Mouse (Mus musculus): Measurements from ENCODE around the gene Supv3l1. TPM values are rescaled to one million over a fixed set of nuclear protein-coding genes. Genes with fewer than 3 reads are reported as not detected.

Supv3l1 gene
- polyA plus RNA-seq, 1 experiment from 2014 or later: 28.5 TPM

DNA sequence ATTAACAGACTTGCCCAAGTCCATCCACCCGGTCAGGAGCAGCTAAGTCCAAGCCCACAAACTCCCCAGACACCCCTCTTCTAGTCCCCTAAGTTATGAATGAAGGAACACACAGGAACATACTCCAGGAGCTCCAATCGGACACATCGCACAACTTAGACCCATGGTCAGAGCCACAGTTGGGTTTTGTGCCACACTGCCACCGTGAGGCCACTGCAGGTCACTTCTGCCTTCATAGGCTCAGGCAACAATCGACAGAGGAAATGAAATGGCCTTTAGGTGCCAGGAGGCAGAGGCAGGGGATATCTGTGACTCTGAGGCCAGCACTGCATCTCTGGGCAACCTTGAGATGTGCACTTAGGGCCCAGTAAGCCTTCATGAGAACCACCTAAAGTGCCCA, 38.6 kb downstream of the Supv3l1 start:
- H3K4me3 ChIP-seq: no peak overlapping the region
- 17% methylated on average over 5 of the region's 5 CpGs for WGBS
- H3K27me3 ChIP-seq (replicated peaks; ENCODE audit: low read depth, poor library complexity, severe bottlenecking): peaks cover 15% of the 10 kb centered on the region
- peaks cover 22% of the 10 kb centered on the region for H3K4me1 ChIP-seq
- no peaks in the 10 kb centered on the region for H3K36me3 ChIP-seq (replicated peaks)
- no peaks in the 10 kb centered on the region for H3K9me3 ChIP-seq
- peak; percentile 73 for DNase-seq (ENCODE audit: low spot score)
- no peak overlapping the region for H3K27ac ChIP-seq (replicated peaks)

DNA sequence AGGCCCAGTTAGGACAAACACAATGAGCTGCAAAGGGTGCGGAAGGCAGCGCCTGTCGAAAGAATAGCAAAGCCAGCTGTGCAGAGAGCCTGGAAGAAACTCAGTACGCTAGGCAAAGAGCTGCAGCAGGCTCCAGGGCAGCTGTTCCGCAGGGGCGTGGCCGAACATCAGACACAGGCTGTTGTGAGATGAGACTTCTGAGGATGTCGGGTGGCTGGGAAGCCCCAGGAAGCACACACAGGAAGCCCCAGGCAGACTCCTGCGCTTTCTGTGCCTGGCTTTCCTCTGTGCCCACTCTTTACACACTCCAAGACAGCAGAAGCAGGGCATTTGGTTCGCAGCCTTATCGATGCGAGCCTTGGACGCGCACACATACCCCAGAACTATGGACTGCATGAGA, 44.6 kb downstream of the Supv3l1 start:
- peak; percentile 62 for DNase-seq (ENCODE audit: low spot score)
- H3K9me3 ChIP-seq: no peaks in the 10 kb centered on the region
- H3K27ac ChIP-seq (replicated peaks): no peak overlapping the region; the same call in 1 of the 2 replicates
- WGBS: 43% methylated on average over 14 of the region's 14 CpGs
- H3K36me3 ChIP-seq (replicated peaks): no peaks in the 10 kb centered on the region
- peaks cover 7% of the 10 kb centered on the region for H3K4me1 ChIP-seq
- peaks cover 25% of the 10 kb centered on the region for H3K27me3 ChIP-seq (replicated peaks; ENCODE audit: low read depth, poor library complexity, severe bottlenecking)
- H3K4me3 ChIP-seq: peak overlapping the region; percentile 37; the same call in 1 of the 2 replicates

DNA sequence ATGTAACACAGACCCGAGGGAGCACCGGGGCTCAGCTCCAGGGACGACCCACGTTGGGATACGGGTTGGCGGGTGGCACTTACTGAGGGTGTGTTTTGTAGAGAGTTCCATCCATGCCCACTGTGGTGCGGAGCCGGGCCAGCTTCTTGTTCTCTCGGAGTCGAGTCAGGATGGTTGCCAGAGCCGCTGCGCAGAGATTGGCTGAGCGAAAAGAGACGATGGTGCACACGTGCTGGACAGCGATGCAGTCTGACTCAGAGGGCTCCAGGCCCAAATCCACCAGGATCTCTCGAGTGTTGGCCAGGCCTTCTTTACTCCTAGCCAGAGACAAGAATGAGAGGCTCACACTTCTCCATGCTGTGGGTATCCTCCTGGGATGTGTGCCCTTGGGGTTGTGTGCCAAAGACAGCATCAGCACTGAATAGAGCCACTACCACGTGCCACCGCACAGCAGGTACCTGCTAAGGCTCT, 47.9 kb downstream of the Supv3l1 start:
- H3K27ac ChIP-seq (replicated peaks): no peak overlapping the region
- H3K4me1 ChIP-seq: peaks cover 12% of the 10 kb centered on the region
- no peak overlapping the region for H3K4me3 ChIP-seq
- no peaks in the 10 kb centered on the region for H3K9me3 ChIP-seq
- H3K36me3 ChIP-seq (replicated peaks): no peaks in the 10 kb centered on the region
- WGBS: 83% methylated on average over 19 of the region's 19 CpGs
- peaks cover 15% of the 10 kb centered on the region for H3K27me3 ChIP-seq (replicated peaks; ENCODE audit: low read depth, poor library complexity, severe bottlenecking)
- DNase-seq (ENCODE audit: low spot score): no peak

DNA sequence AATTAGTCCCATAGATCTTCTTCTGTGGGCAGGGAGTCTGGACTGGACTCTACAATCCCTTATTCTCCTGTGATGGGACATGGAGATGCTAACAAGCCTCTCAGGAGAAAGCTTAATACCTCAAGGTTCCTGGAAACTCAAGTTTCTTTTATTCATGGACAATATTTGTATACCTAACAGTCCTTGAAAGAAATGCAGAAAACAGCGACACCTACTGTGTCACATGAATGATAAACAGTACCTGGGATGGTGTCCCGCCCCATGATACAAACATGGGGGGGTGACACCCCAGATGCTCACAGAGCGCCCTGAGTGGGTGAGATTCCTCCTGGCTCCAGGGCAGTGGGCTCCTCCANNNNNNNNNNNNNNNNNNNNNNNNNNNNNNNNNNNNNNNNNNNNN, 66.5 kb downstream of the Supv3l1 start:
- no peaks in the 10 kb centered on the region for H3K36me3 ChIP-seq (replicated peaks)
- H3K4me1 ChIP-seq: no peaks in the 10 kb centered on the region
- no peak for DNase-seq (ENCODE audit: low spot score)
- no peaks in the 10 kb centered on the region for H3K9me3 ChIP-seq
- H3K27ac ChIP-seq (replicated peaks): no peak overlapping the region
- H3K27me3 ChIP-seq (replicated peaks; ENCODE audit: low read depth, poor library complexity, severe bottlenecking): no peaks in the 10 kb centered on the region
- 78% methylated on average over 3 of the region's 3 CpGs for WGBS
- no peak overlapping the region for H3K4me3 ChIP-seq

DNA sequence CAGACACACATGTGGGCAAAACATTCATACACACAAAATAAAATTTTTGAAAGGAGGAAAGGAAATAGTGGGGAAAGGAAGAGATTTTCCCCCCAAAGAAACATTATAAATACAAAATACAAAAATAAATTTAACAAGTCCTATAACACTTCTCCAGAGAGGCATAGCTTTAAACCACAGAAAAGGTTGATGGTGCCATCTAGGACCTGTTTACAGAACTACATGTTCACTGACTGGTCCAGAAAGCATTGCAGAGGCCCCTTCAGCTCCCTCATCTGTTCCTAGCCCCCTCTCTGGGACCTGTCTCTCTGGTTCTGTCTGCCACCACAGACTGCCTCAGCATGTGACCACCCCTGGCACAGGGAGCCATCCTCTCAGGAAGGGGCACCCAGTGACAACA, 68.6 kb downstream of the Supv3l1 start:
- Histone ChIP-seq H3K27me3 (replicated peaks; ENCODE audit: low read depth, poor library complexity, severe bottlenecking) (no peaks in the 10 kb centered on the region), H3K4me1 (no peaks in the 10 kb centered on the region), H3K4me3 (no peak overlapping the region), H3K36me3 (replicated peaks) (no peaks in the 10 kb centered on the region), H3K27ac (replicated peaks) (no peak overlapping the region), H3K9me3 (no peaks in the 10 kb centered on the region)
- DNase-seq (ENCODE audit: low spot score): no peak

DNA sequence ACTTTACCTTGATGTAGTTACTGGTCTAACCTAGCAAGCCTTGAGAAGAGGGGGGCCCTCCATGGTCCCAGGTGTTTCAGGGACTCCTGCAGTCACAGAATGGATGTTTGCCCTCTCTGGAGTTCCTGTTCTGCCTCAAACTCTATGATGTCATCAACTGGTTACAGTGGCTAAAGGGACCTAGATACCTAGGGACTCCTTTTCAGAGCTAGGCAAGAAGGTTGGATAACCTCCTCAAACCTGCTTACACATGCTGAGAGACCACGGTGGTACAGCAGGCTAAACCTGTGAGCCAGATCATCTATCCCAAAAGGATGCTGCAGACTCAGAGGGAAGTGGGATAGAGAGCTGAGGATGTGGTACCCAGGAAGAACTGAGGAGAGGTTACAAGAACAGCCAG, 69.7 kb downstream of the Supv3l1 start, which contains the start of gene Hk1:
Gene Hk1 (minus strand): TSS at position 101 of the 400 bp plus-strand sequence.
- H3K9me3 ChIP-seq: no peaks in the 10 kb centered on the region
- H3K36me3 ChIP-seq (replicated peaks): no peaks in the 10 kb centered on the region
- 88% methylated on average over 1 of the region's 1 CpGs for WGBS
- DNase-seq (ENCODE audit: low spot score): no peak
- H3K27ac ChIP-seq (replicated peaks): no peak within 1 kb of the TSS
- no peaks in the 10 kb centered on the region for H3K4me1 ChIP-seq
- H3K4me3 ChIP-seq: no peak within 1 kb of the TSS
- H3K27me3 ChIP-seq (replicated peaks; ENCODE audit: low read depth, poor library complexity, severe bottlenecking): no peaks in the 10 kb centered on the region

Other genes starting within 250 kb of the Supv3l1 start
- 21.8 and 22.3 TPM in 2 replicates for gene Tspan15, start 218.5 kb downstream of the Supv3l1 start, polyA plus RNA-seq (2016; fragmentation: Nextera tagmentation; extraction: Ambion mirVana)
- gene Tacr2, start 197.3 kb downstream of the Supv3l1 start, polyA plus RNA-seq (2016; fragmentation: Nextera tagmentation; extraction: Ambion mirVana): not detected in 2 replicates
- 29.1 and 31.7 TPM in 2 replicates for gene Hk1, start 69.8 kb downstream of the Supv3l1 start, polyA plus RNA-seq (2016; fragmentation: Nextera tagmentation; extraction: Ambion mirVana)
- gene Hkdc1, start 27.2 kb downstream of the Supv3l1 start, polyA plus RNA-seq (2016; fragmentation: Nextera tagmentation; extraction: Ambion mirVana): 0.34 and 0.69 TPM in 2 replicates
- gene 4930507D05Rik, start 249 bp downstream of the Supv3l1 start, polyA plus RNA-seq (2016; fragmentation: Nextera tagmentation; extraction: Ambion mirVana): 0.90 and 1.2 TPM in 2 replicates
- 83.2 and 84.7 TPM in 2 replicates for gene Vps26a, start 37.1 kb upstream of the Supv3l1 start, polyA plus RNA-seq (2016; fragmentation: Nextera tagmentation; extraction: Ambion mirVana)
- 2.0 and 3.3 TPM in 2 replicates for gene Srgn, start 77.7 kb upstream of the Supv3l1 start, polyA plus RNA-seq (2016; fragmentation: Nextera tagmentation; extraction: Ambion mirVana)
- gene Kif1bp, start 128.7 kb upstream of the Supv3l1 start, polyA plus RNA-seq (2016; fragmentation: Nextera tagmentation; extraction: Ambion mirVana): 34.3 and 35.5 TPM in 2 replicates
- 35.1 and 36.7 TPM in 2 replicates for gene Ddx21, start 152.5 kb upstream of the Supv3l1 start, polyA plus RNA-seq (2016; fragmentation: Nextera tagmentation; extraction: Ambion mirVana)
- gene Ddx50, start 201.5 kb upstream of the Supv3l1 start, polyA plus RNA-seq (2016; fragmentation: Nextera tagmentation; extraction: Ambion mirVana): 110 and 120 TPM in 2 replicates

All from embryonic facial prominence, embryonic 10.5 days (tissue).